Mouse (Mus musculus) spleen, adult 12 weeks (tissue): ENCODE results near the gene Cdkal1.

Experiments
- DNase-seq: peaks from one replicate; pipeline ENCODE4 v3.0.0; 2022; ENCODE audit warnings: low spot score

Gene Cdkal1

DNA sequence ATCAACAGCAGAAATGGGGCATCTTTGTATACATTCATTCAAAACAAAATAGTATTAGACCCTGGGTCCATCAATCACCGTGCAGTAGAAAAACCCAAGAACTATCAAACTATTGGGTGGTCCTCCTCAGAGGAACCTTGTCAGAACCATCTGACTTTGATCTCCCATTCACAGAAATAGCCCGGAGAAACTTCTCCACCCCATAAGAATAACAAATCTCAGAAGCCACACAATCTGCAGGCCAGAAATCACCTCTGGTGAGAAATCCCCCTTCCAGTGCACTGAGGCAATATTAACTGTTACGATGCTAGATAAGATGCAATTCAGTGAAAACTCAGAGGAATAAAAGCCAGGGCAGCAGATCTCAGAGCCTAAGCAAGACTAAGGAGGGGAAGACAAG, 275.5 kb downstream of the Cdkal1 start:
- no peak for DNase-seq

DNA sequence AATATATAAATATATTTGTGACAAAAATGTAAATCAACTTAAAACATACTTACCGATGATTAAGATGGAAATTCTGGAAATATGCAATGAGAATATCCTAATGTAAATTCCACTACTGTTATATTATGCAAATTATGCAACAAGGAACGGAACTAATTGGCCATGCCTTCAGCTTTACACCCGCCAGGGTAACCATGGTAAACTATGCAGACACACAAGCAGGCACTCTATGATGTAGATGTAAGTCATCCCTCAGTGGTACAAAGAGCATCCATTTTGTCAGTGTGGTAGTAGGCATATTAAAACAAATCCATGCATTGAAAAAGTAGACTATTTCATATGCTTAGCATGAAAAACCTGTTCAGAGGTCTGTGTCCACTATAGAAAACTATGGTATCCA, 276.9 kb downstream of the Cdkal1 start:
- DNase-seq = no peak

GRCm38 (mm10) chr13:29574784-29575183, 280.7 kb downstream of the Cdkal1 start:
- no peak for DNase-seq

DNA sequence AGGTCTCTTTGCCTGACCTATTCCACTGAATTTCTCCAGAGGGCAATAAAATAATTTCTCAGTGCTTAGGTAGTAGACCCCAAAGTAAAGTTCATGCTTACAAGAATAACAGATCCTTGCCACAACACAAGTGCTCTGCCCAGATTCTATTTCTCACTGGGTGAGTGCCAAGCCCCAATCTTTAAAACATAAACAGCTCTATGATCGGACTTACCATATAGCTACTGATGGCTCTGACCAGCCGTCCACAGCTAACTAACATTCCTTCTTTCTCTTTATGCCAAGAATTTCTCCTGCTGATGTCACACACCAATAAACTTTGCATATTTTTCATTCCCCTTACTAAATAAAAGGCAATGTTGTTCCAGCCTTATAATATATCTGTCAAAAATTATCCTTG, 283.0 kb downstream of the Cdkal1 start:
- no peak for DNase-seq

GRCm38 (mm10) chr13:29565710-29566109, 289.8 kb downstream of the Cdkal1 start:
- DNase-seq = no peak

GRCm38 (mm10) chr13:29559188-29559587, 296.3 kb downstream of the Cdkal1 start:
- no peak for DNase-seq

- no peak for DNase-seq
These were observed 300.2 kb downstream of the Cdkal1 start for GRCm38 (mm10) chr13:29555160-29555785.

DNA sequence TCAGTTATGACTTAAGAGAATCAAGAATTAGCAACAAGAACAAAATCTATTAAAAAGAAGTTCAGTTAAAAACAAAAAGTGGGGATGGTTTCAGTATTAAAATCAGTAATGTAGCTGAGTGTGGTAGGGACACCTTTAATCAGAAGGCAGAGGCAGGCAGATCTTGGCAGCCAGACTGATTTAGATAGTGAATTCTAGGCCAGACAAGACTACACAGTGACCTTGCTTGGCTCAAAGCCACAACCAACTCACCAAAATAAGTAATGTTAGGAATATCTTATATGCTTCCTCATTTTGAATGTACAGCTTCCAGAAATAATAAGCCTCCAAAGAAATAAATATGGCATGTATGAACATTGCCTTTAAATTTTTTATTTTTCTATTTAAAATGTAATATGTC, 301.7 kb downstream of the Cdkal1 start:
- no peak for DNase-seq

DNA sequence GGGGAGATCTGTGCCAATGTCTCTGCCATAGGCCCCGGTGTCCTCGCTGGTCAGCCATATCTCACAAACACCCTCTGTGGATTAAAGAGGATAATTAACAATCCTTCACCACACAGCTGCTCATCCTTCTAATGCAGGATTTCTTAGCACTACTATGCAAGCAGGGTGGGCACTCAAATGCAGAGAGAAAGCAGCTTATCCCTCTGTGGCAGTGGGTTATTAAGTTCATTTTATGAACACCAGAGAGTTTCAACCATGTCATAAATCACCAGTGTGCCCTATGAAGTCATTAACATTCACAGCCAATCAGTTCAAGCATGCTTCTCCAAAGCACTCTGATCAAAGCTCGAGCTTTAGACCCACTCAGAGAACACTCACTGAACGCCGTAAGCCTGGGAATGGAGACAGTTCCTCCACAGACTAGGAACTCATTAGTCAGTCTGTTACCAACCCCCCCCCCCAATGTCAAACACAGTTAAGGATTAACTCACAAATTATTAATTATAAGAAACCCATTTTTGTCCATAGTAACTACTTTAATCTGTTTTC, 303.1 kb downstream of the Cdkal1 start:
- no peak for DNase-seq

DNA sequence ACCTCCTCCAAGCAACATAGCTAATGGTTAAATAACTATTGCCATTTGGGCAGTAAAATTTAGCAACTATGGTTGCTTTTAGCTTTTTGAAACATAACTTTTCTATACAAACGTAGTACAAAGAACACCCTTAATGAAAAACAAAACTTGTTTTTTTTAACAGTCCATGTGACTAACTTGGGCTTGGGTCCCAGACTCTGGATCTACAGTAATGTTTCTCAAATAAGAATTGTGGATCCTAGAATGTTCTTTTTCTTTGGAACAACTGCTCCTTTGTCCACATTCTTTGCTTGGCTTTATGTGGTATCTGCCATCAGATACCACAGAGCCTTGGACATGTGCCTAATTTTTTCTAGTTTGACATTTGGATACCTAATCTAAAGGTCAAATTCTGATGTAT, 304.6 kb downstream of the Cdkal1 start:
- DNase-seq = no peak

- DNase-seq = no peak
These were observed 305.3 kb downstream of the Cdkal1 start for GRCm38 (mm10) chr13:29550203-29550602.

DNA sequence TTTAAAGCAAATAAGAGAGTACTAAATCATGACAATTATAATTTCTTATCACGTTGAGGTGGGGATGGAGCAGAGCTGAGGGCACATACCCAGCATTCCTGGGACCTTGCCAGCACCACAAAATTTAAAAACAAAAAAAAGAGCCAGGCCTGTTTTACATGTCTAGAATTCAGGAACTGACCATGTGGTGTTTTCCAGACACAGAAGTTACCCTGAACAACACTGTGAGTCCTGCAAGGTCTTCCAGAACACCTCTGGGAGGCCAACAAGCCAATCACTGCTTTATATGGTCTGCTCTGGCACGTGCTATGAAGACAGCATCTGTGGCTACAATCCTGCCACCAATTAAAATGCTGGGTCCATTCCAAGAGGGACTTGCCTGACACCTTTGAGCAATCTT, 305.7 kb downstream of the Cdkal1 start:
- DNase-seq = no peak

DNA sequence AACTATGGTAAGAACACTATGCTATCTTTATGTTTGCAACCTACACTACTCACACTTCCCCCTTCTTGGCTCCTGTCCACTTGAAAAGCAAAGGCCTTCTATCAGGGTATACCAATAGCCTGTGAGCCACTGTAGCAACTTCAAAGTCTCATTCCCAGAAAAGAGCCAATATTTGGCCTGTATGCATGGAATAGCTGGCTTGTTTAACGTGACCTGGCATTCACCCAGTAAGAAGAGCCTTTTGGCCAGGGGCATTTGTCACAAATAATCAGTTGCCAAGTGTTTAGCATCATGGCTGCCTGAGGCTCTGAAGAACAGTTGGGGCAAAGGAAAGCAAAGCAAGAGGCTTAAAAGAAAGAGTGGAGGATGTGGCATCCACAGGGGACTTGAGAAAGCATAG, 317.6 kb downstream of the Cdkal1 start:
- no peak for DNase-seq

- no peak for DNase-seq
These were observed 321.9 kb downstream of the Cdkal1 start for GRCm38 (mm10) chr13:29533586-29533985.

GRCm38 (mm10) chr13:29528344-29528743, 327.1 kb downstream of the Cdkal1 start:
- DNase-seq = no peak

GRCm38 (mm10) chr13:29521321-29521720, 334.2 kb downstream of the Cdkal1 start:
- no peak for DNase-seq

DNA sequence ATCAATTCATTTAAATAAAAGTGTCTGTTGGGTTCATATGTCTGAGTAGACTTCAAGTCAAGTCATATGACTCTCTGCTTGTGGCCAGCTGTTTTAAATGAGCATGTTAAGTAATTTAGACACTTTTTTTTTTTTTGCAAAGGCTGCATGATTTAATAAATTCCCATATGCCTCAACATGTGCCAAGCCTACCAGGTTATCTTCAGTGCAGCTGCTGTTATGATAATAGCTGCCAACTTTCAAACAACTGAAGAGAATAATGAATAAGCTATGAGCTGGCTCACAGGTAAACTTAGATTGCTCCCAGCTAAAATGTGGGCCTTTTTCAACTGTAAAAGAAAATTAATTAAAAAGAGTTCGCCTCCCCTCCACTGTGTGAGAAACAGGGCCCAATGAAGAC, 341.4 kb downstream of the Cdkal1 start:
- no peak for DNase-seq

GRCm38 (mm10) chr13:29504861-29505568, 350.5 kb downstream of the Cdkal1 start:
- DNase-seq = no peak

- no peak for DNase-seq
These were observed 352.1 kb downstream of the Cdkal1 start for GRCm38 (mm10) chr13:29503147-29504044.

DNA sequence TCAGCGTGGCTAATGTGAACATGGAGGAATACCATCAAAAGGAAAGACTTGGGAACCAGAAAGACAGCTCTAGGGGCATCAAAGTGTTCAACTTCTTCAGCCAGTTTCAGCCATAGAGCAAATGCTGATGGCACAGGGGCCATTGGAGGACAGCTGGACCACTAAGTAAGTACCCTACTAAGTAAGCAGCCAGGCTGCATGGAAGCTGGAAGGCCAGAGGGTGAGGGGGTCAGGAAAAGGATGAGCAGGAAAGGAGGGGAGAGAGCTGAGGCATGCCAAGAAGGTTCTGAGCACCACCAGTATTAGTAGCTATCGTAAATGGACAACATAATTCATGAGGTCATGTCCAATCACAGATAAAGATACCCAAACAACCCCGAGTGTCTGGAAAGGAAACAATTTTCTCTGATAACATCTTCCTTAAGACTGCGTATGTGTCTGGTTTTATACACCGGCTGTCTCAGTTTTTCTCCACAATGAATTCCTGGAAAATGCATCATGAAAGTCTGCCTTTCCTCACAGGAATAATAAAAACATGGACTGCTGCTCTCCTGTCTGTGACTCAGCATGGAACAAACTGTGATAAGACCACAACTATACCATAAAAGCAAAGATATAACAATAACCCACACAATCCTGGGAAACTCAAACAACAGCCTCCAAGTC, 352.9 kb downstream of the Cdkal1 start:
- DNase-seq = no peak

DNA sequence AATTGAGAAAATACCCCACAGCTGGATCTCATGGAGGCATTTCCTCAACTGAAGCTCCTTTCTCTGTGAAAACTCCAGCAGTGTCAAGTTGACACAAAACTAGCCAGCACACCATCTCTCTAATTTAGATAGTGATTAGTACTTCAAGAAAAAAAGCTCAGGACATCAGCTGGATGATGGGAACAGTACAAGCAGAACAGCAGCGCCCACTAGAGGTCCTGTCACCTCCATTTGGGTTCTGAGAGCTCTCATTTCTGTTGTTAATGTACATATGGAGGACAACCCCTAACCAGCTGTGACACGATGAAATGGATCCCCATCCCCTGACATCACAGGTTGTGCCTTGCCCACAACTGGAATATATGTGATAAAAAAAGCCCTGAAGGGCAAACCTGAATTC, 354.3 kb downstream of the Cdkal1 start:
- DNase-seq = no peak

DNA sequence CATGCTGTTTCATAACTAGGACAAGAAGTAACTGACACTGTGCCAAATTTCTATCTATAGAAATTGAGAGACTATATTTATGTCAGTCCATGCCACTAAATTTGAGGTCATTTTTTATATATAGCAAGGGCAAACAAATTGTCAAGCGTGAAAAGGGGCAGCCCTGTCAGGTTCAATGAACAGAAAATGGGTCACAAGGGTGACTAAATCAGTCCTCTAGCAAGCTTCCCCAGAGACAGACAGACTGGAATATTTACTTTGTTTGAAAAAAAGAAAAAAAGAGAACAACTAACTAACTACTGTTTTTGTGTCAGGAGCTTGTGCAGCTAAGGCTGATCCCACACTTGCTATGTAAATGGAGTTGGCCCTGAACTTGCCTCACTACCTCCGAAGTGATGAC, 355.7 kb downstream of the Cdkal1 start:
- DNase-seq = no peak
